Mouse (Mus musculus) limb, embryonic 10.5 days (tissue): ENCODE measurements at regions not wholly inside any gene's neighbourhood (a gene's known extent, or its start where the extent isn't known, plus 50 kb on each side); places are given as distances from the start of the nearest gene placed in this dataset.
"Not testable (repeated sequence)": the region's sequence is repeated elsewhere in the genome, so short reads cannot be mapped to it uniquely, and the experiment has no call there.

Source experiments
- DNase-seq: peaks from one replicate; pipeline ENCODE4 v3.0.0-alpha.2; 2017; ENCODE audit warnings: low spot score
- H3K27ac ChIP-seq: fragments of 300-500 bp; sonication (generic); 2 replicates; pipeline ENCODE4 v1.5.1; 2016; ENCODE audit warnings: mild to moderate bottlenecking
- H3K27me3 ChIP-seq: fragments of 300-500 bp; sonication (generic); 2 replicates; pipeline ENCODE4 v1.6.1; 2016; ENCODE audit warnings: low read depth, mild to moderate bottlenecking; ENCODE audit not compliant: poor library complexity, severe bottlenecking
- H3K36me3 ChIP-seq: fragments of 300-500 bp; sonication (generic); 2 replicates; pipeline ENCODE4 v1.6.1; 2016; ENCODE audit warnings: mild to moderate bottlenecking, moderate library complexity
- H3K4me1 ChIP-seq: fragments of 300-500 bp; sonication (generic); 2 replicates; pipeline ENCODE4 v1.6.1; 2016
- H3K4me3 ChIP-seq: fragments of 300-500 bp; sonication (generic); 2 replicates; pipeline ENCODE4 v1.5.1; 2016; ENCODE audit warnings: mild to moderate bottlenecking, moderate library complexity
- H3K9me3 ChIP-seq: fragments of 300-500 bp; sonication (generic); replicated peaks from 2 replicates; pipeline ENCODE4 v1.6.1; 2016; ENCODE audit warnings: mild to moderate bottlenecking
- WGBS: fragments of 180-500 bp; shearing (Covaris S2); methylation state at CpG from one replicate; pipeline ENCODE4 v1.1.7; 2016; 5-methylcytosine and 5-hydroxymethylcytosine counted together

- DNase-seq = no peak
- no peaks in the 10 kb centered on the region for H3K27me3 ChIP-seq
- no peaks in the 10 kb centered on the region for H3K36me3 ChIP-seq
- no peak overlapping the region for H3K27ac ChIP-seq
- no peak overlapping the region for H3K4me3 ChIP-seq
- H3K4me1 ChIP-seq = no peaks in the 10 kb centered on the region
- 91% methylated on average over 1 of the region's 1 CpGs for WGBS
- no peaks in the 10 kb centered on the region for H3K9me3 ChIP-seq
Observed at GRCm38 (mm10) chr8:5378001-5378400, 272.9 kb upstream of the Slc10a2 start.

- Histone ChIP-seq H3K27me3 (no peaks in the 10 kb centered on the region), H3K36me3 (no peaks in the 10 kb centered on the region), H3K4me3 (no peak overlapping the region), H3K27ac (no peak overlapping the region), H3K4me1 (no peaks in the 10 kb centered on the region), H3K9me3 (no peaks in the 10 kb centered on the region)
- DNase-seq = no peak
Observed at GRCm38 (mm10) chr8:5339953-5340352, 234.8 kb upstream of the Slc10a2 start.

GRCm38 (mm10) chr8:5314594-5314993 lies 209.4 kb upstream of the Slc10a2 start:
- Histone ChIP-seq H3K9me3 (no peaks in the 10 kb centered on the region), H3K4me3 (no peak overlapping the region), H3K27ac (no peak overlapping the region), H3K27me3 (no peaks in the 10 kb centered on the region), H3K36me3 (no peaks in the 10 kb centered on the region), H3K4me1 (no peaks in the 10 kb centered on the region)
- no peak for DNase-seq
- 89% methylated on average over 1 of the region's 1 CpGs for WGBS

GRCm38 (mm10) chr8:5299982-5300381 lies 194.8 kb upstream of the Slc10a2 start:
- no peak for DNase-seq
- no peaks in the 10 kb centered on the region for H3K4me1 ChIP-seq
- no peaks in the 10 kb centered on the region for H3K36me3 ChIP-seq
- H3K4me3 ChIP-seq = no peak overlapping the region
- no peak overlapping the region for H3K27ac ChIP-seq
- no peaks in the 10 kb centered on the region for H3K27me3 ChIP-seq
- no peaks in the 10 kb centered on the region for H3K9me3 ChIP-seq

- no peak overlapping the region for H3K4me3 ChIP-seq
- H3K27ac ChIP-seq = no peak overlapping the region
- H3K4me1 ChIP-seq = no peaks in the 10 kb centered on the region
- no peak for DNase-seq
- no peaks in the 10 kb centered on the region for H3K9me3 ChIP-seq
- H3K27me3 ChIP-seq = no peaks in the 10 kb centered on the region
- H3K36me3 ChIP-seq = no peaks in the 10 kb centered on the region
Observed at GRCm38 (mm10) chr8:5297190-5297589, 192.0 kb upstream of the Slc10a2 start.

DNA sequence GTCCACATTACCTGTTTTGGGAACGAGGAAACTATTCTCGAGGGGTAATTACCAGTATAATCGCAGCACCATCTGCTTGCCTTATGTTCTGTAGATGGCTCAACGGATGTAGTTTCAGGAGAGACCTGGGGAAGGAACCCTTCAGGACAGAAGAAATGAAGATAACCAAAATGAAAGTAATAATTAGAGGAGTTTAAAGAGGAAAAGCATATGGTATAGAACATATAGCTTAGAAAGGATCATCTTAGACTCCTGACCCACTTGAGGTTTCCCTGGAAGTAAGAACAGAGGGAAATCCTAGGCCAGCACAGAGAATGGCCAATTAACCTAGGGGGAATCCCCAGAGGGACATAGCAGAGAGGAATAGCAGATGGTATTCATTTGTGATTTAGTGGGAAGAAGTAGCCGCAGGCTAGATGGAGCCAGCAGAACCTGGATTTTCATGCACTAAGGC lies 180.6 kb upstream of the Slc10a2 start:
- no peaks in the 10 kb centered on the region for H3K9me3 ChIP-seq
- DNase-seq = peak; percentile 36
- no peak overlapping the region for H3K27ac ChIP-seq
- 34% methylated on average over 5 of the region's 5 CpGs for WGBS
- H3K4me1 ChIP-seq = peaks cover 11% of the 10 kb centered on the region
- no peaks in the 10 kb centered on the region for H3K27me3 ChIP-seq
- H3K4me3 ChIP-seq = no peak overlapping the region
- no peaks in the 10 kb centered on the region for H3K36me3 ChIP-seq

- Histone ChIP-seq H3K4me3 (no peak overlapping the region), H3K27me3 (no peaks in the 10 kb centered on the region), H3K9me3 (no peaks in the 10 kb centered on the region), H3K36me3 (no peaks in the 10 kb centered on the region), H3K4me1 (peaks cover 11% of the 10 kb centered on the region), H3K27ac (no peak overlapping the region)
- no peak for DNase-seq
Observed at GRCm38 (mm10) chr8:5283799-5284198, 178.6 kb upstream of the Slc10a2 start.

- no peak overlapping the region for H3K4me3 ChIP-seq
- H3K27ac ChIP-seq = no peak overlapping the region
- H3K27me3 ChIP-seq = no peaks in the 10 kb centered on the region
- no peaks in the 10 kb centered on the region for H3K4me1 ChIP-seq
- no peaks in the 10 kb centered on the region for H3K36me3 ChIP-seq
- no peak for DNase-seq
- 63% methylated on average over 1 of the region's 1 CpGs for WGBS
- H3K9me3 ChIP-seq = no peaks in the 10 kb centered on the region
Observed at GRCm38 (mm10) chr8:5262316-5262715, 157.2 kb upstream of the Slc10a2 start.

GRCm38 (mm10) chr8:5241871-5242270 lies 136.7 kb upstream of the Slc10a2 start:
- not testable (repeated sequence) for H3K4me3 ChIP-seq, H3K36me3 ChIP-seq, H3K4me1 ChIP-seq, H3K27me3 ChIP-seq, H3K27ac ChIP-seq, DNase-seq, H3K9me3 ChIP-seq
- WGBS = 95% methylated on average over 21 of the region's 22 CpGs
